Mouse (Mus musculus) midbrain, embryonic 10.5 days (tissue): ENCODE measurements around the gene Gja6. TPM values are rescaled to one million over a fixed set of nuclear protein-coding genes. Genes with fewer than 3 reads are reported as not detected.

Source experiments
- DNase-seq: peaks from one replicate; pipeline ENCODE4 v3.0.0-alpha.2; 2017; ENCODE audit warnings: low spot score
- H3K27ac ChIP-seq: fragments of 300-500 bp; sonication (generic); replicated peaks from 2 replicates; pipeline ENCODE4 v1.5.1; 2016; ENCODE audit warnings: mild to moderate bottlenecking
- H3K27me3 ChIP-seq: fragments of 300-500 bp; sonication (generic); 2 replicates; pipeline ENCODE4 v1.6.1; 2016; ENCODE audit warnings: low read depth, mild to moderate bottlenecking; ENCODE audit not compliant: poor library complexity, severe bottlenecking
- H3K36me3 ChIP-seq: fragments of 300-500 bp; sonication (generic); 2 replicates; pipeline ENCODE4 v1.6.1; 2016; ENCODE audit warnings: mild to moderate bottlenecking, moderate library complexity
- H3K4me1 ChIP-seq: fragments of 300-500 bp; sonication (generic); 2 replicates; pipeline ENCODE4 v1.6.1; 2016
- H3K4me3 ChIP-seq: fragments of 300-500 bp; sonication (generic); 2 replicates; pipeline ENCODE4 v1.5.1; 2016; ENCODE audit warnings: mild to moderate bottlenecking, moderate library complexity
- H3K9me3 ChIP-seq: fragments of 300-500 bp; sonication (generic); replicated peaks from 2 replicates; pipeline ENCODE4 v1.6.1; 2016; ENCODE audit warnings: mild to moderate bottlenecking
- WGBS: fragments of 180-500 bp; shearing (Covaris S2); methylation state at CpG from one replicate; pipeline ENCODE4 v1.1.7; 2016; 5-methylcytosine and 5-hydroxymethylcytosine counted together
- polyA plus RNA-seq: library from polyadenylated mRNA; unstranded; fragments of >200 nt; fragmentation: Nextera tagmentation; extraction: Ambion mirVana; gene quantifications from 2 replicates; pipeline ENCODE4 v1.2.1, GENCODE M21; 2016

The Gja6 gene
- 0.09 and 0.41 TPM in 2 replicates for polyA plus RNA-seq

DNA sequence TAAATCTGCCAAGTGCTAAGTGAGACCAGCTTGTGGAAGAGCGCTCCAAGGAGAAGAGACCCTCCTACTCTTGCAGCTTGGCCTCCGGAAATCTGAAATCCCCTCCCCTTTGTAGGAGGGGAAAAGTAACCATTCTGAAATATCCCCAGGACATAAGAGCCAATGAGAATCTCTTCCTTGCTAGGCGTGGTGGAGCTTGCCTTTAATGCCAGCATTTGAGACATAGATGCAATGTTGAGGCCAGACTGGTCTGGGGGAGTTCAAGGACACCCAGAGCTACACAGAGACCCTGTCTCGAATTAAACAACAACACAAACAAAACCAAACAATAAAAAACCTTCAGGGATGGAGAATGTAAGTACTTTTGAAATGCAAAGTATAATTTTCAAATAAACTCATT, at the start of gene Gja6:
Gja6 (minus strand) TSS at position 101 of the 400 bp plus-strand sequence.
- no peak within 1 kb of the TSS for H3K27ac ChIP-seq
- H3K4me3 ChIP-seq, result no peak within 1 kb of the TSS
- H3K9me3 ChIP-seq, result no peaks in the 10 kb centered on the region
- peaks cover 89% of the 10 kb centered on the region for H3K27me3 ChIP-seq
- 72% methylated on average over 4 of the region's 4 CpGs for WGBS
- no peaks in the 10 kb centered on the region for H3K4me1 ChIP-seq
- no peak for DNase-seq
- H3K36me3 ChIP-seq, result 0 out of 2 replicates have a peak, but pooled peaks cover 6% of the 10 kb centered on the region

DNA sequence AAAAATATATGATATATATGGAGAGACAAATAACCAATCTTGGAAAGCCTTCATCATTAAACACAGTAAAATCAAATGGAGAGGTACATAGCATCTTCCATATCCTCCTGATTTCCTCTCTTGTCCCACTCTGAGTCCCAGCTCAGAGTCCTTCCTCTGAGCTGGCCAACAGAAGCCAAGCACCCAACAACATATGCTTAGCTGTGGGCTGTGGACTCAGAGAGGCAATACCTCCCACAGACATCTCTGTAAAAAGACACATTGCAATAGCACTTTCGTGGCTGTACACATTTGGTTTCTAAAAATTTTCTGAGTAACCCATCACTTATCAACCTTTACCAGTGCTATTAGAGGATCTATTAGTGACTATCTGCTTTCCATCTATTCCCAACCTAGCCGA, 42.7 kb upstream of the Gja6 start:
- Histone ChIP-seq H3K36me3 (no peaks in the 10 kb centered on the region), H3K9me3 (no peaks in the 10 kb centered on the region), H3K4me3 (no peak overlapping the region), H3K4me1 (no peaks in the 10 kb centered on the region), H3K27ac (no peak overlapping the region), H3K27me3 (peaks cover 83% of the 10 kb centered on the region)
- WGBS, result 93% methylated on average over 2 of the region's 2 CpGs
- DNase-seq, result no peak

DNA sequence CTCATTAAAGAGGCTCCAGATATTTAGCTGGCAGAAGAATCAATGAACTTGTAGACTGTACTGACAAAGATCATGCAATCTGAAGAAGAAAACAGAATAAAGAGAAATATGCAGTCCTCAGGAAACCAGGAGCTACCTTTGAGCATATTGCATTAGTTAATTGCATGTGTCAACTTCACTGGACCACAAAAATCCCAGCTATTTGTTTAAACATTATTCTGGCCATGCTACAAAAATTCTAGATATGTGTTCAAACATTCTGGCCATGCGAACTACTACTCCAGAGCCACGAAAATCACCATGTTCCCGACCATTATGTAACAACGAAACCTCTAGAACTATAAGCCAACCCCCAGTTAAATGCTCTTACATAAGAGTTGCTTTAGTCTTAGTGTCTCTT, 37.9 kb upstream of the Gja6 start:
- no peak overlapping the region for H3K27ac ChIP-seq
- no peaks in the 10 kb centered on the region for H3K4me1 ChIP-seq
- WGBS, result 90% methylated on average over 4 of the region's 4 CpGs
- no peak for DNase-seq
- no peak overlapping the region for H3K4me3 ChIP-seq
- peaks cover 88% of the 10 kb centered on the region for H3K27me3 ChIP-seq
- no peaks in the 10 kb centered on the region for H3K9me3 ChIP-seq
- H3K36me3 ChIP-seq, result no peaks in the 10 kb centered on the region

DNA sequence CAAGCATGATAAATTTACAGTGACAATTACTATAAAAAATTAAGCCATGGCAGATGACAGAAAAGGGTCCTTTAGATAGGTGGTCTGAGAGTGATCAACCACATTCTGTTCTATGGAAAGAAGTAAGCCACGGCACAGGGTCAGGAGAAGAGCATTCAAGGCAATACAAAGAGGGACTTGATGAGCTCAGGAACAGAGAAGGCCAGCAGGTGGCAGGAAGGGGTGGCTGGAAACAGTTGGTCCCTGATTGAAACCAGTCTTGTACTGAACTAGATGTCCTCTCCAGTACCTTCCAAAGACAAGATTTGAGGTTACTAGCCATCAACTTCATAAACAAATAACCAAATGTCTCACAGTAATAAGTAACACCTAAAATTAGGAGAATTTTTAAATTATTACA, 28.7 kb upstream of the Gja6 start:
- Histone ChIP-seq H3K27me3 (peaks cover 88% of the 10 kb centered on the region), H3K27ac (no peak overlapping the region), H3K9me3 (no peaks in the 10 kb centered on the region; the same call in 1 of the 2 replicates), H3K4me3 (no peak overlapping the region), H3K4me1 (no peaks in the 10 kb centered on the region), H3K36me3 (peaks cover 4% of the 10 kb centered on the region; the same call in 1 of the 2 replicates)
- 60% methylated on average over 1 of the region's 1 CpGs for WGBS
- no peak for DNase-seq

DNA sequence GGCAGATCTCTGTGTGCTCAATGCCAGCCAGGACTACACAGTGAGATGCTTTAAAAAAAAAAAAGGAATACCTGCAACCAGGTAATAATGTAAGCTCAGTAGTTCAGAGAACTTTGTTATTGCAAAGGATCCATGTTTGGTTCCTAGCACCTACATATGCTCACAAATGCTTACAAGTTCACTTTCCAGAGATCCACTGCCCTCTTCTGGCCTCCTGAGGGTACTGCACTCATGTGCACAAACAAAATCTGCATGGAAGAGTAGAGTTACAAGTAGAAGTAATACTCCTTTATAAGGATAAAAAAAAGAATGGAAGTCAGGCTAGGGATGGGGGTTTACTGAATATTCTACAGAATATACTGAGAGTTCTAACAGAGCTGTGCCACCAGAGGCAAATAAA, 23.8 kb upstream of the Gja6 start:
- Histone ChIP-seq H3K27me3 (peaks cover 52% of the 10 kb centered on the region), H3K4me3 (no peak overlapping the region), H3K36me3 (peaks cover 10% of the 10 kb centered on the region), H3K9me3 (no peaks in the 10 kb centered on the region; the same call in 1 of the 2 replicates), H3K27ac (no peak overlapping the region), H3K4me1 (no peaks in the 10 kb centered on the region)
- no peak for DNase-seq

DNA sequence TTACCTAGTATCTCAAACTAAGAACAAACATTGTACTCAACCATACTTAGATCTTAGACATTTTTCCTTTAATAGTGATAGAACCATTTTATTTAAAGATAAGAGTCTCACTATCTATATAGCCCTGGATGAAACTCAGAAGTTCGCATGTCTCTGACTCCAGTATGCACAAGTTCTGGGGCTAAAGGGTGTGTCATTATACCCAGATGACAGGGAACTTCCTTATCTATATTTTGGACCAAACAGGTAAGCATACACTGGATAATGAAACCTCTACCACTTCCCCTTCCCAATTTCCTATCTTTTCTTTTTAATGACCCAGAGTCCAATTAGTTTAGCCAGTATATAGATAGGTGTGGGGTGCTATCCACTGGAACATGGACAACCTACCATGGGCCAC, 22.0 kb upstream of the Gja6 start:
- no peak for DNase-seq
- Histone ChIP-seq H3K36me3 (peaks cover 10% of the 10 kb centered on the region), H3K27me3 (peaks cover 56% of the 10 kb centered on the region), H3K4me3 (no peak overlapping the region), H3K4me1 (no peaks in the 10 kb centered on the region), H3K27ac (no peak overlapping the region), H3K9me3 (no peaks in the 10 kb centered on the region; the same call in 1 of the 2 replicates)
- WGBS, result 88% methylated on average over 1 of the region's 1 CpGs

DNA sequence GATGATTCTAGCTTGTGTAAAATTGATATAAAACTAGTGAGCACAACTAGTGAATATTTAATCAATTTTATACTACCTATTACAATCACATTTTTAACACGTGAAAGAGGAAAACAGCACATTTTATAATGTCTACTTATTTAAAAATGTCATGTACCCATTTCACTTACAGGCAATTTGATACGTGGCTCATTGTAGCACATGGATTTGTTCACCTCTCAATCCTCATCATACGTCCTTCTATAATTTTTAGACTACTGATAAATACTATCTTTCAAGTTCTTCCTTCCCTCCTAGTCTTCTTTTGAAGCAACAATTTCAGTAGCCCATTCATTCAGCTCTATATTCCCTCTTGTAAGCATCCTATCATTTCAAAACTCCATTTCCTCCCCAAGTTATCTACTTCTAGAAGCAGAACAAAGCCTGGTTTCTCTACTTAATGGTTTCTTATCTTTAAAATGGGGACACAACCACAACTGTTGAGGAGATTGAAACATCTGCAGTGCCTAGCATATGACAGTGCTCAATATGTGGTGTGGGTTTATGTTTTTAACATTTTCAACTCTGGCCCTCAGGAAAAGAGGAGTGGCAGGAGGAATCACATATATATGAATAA, 12.3 kb upstream of the Gja6 start:
- H3K9me3 ChIP-seq, result no peaks in the 10 kb centered on the region
- no peaks in the 10 kb centered on the region for H3K36me3 ChIP-seq
- H3K27me3 ChIP-seq, result peaks cover 79% of the 10 kb centered on the region
- H3K4me1 ChIP-seq, result no peaks in the 10 kb centered on the region
- 87% methylated on average over 3 of the region's 3 CpGs for WGBS
- H3K4me3 ChIP-seq, result no peak overlapping the region
- no peak overlapping the region for H3K27ac ChIP-seq
- no peak for DNase-seq

DNA sequence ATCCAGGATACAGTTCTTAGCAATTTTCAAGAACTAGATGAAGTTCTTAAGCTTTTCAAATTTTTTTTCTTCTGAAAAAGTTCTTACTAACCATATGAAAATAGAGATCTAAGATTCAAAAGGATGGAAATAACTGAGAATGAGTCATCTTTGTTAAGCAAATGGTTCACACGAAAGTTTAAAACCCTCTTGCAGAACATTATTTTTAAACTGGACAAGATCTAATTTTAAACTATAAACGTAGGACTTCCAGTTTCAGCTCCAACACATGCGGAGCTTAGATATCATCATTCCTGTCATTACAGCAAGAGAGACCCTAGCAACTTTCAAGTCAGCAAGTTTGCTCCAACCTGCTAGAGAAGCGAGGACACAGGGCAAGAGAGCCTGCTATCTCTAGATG, 375 bp downstream of the Gja6 start:
- WGBS, result 86% methylated on average over 4 of the region's 4 CpGs
- Histone ChIP-seq H3K4me1 (no peaks in the 10 kb centered on the region), H3K27me3 (peaks cover 89% of the 10 kb centered on the region)

DNA sequence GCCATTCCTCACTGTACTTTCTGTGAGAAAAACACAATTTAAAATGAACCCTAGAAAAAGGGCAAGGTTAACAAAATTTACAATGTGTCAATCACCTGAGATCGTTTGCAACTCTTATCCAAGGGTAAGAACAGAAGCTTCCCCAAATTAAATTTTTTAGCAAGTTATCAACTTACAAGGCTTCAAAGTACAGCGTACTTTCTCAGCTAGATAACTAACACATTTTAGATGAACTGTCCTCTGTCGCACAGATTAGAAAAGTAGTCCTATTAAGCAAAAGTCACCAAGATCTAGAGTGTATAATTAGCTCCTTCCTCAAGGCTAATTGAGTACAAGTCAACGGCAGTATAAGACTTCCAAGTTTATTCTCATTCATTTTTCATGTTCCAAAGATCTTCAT, 939 bp downstream of the Gja6 start:
- H3K27me3 ChIP-seq, result peaks cover 91% of the 10 kb centered on the region
- H3K9me3 ChIP-seq, result no peaks in the 10 kb centered on the region
- no peak overlapping the region for H3K27ac ChIP-seq
- H3K4me3 ChIP-seq, result no peak overlapping the region
- DNase-seq, result no peak
- 87% methylated on average over 4 of the region's 4 CpGs for WGBS
- H3K36me3 ChIP-seq, result 0 out of 2 replicates have a peak, but pooled peaks cover 6% of the 10 kb centered on the region
- H3K4me1 ChIP-seq, result no peaks in the 10 kb centered on the region

More for the DNA sequence above, 375 bp downstream of the Gja6 start:
- H3K9me3 ChIP-seq, result no peaks in the 10 kb centered on the region
- no peak overlapping the region for H3K4me3 ChIP-seq
- DNase-seq, result no peak
- no peak overlapping the region for H3K27ac ChIP-seq
- H3K36me3 ChIP-seq, result 0 out of 2 replicates have a peak, but pooled peaks cover 6% of the 10 kb centered on the region

DNA sequence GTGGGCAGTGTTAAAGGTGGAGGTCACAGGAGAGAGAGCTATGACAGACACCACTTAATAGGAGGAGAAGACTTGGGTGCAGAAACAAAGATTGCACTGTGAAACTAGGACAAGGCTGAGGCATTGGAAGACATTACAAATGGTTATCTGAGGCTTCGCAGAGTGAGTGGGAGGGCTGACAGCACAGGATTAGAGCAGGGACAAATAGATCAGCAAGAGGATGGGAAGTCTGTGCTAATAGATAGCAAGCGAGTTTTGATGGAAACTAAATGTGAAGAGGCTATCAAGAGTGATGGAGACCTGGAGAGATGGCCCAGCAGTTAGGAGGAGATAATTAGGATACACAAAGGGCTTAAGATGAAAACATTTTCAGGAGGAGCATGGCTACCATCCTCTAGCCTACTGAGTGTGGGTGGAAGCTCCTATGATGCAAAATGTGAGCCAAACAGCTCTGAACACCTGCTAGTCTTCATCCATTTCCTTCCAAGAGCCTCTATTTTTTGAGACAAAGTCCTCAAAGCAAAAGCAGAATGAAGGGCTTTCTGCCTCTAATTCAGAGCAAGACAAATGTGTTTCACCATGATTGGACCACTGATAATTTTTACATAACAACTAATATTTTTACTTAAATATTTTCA, 1.7 kb downstream of the Gja6 start:
- H3K27me3 ChIP-seq, result peaks cover 91% of the 10 kb centered on the region
- H3K9me3 ChIP-seq, result no peaks in the 10 kb centered on the region
- no peak overlapping the region for H3K4me3 ChIP-seq
- WGBS, result 73% methylated on average over 2 of the region's 2 CpGs
- no peak overlapping the region for H3K27ac ChIP-seq
- no peak for DNase-seq
- H3K36me3 ChIP-seq, result 0 out of 2 replicates have a peak, but pooled peaks cover 6% of the 10 kb centered on the region
- H3K4me1 ChIP-seq, result no peaks in the 10 kb centered on the region

DNA sequence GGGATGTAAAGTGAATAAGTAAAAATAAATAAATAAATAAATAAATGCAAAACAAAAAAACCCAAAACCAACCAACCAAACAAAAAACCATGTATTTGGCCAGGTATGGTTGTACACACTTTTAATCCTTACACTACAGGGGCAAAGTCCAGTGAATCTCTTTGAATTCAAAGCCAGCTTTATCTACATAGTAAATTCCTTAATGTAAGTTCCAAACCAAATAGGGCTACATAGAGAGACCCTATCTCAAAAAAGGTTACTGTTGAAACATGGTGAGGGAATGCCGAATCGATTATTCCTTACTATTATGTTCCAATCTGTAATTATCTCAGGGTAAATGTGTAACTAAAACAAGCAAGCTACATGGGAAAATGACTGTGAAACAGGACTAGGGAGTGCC, 5.7 kb downstream of the Gja6 start:
- Histone ChIP-seq H3K4me3 (no peak overlapping the region), H3K27me3 (peaks cover 95% of the 10 kb centered on the region), H3K4me1 (no peaks in the 10 kb centered on the region), H3K9me3 (no peaks in the 10 kb centered on the region), H3K36me3 (0 out of 2 replicates have a peak, but pooled peaks cover 6% of the 10 kb centered on the region), H3K27ac (no peak overlapping the region)
- 90% methylated on average over 2 of the region's 2 CpGs for WGBS
- no peak for DNase-seq

DNA sequence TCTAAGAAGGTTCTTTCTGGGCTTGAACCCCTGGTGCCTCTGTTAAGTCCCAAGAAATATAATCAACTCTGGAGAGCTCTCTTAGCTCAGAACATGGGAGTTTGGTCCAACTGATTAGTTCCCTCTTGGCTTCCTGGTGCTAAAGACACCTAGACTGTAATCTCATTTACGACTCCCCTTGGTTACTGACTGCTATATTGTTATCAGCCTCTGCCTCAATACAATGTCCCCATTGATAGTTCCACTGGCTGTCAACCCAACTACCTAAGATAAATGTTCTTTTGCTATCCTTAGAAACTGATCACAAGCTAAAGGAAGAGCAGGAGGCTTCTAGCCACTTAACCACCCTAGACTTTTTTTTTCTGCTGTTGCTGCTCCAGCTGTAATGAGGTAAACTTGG, 14.8 kb downstream of the Gja6 start:
- Histone ChIP-seq H3K36me3 (no peaks in the 10 kb centered on the region), H3K9me3 (no peaks in the 10 kb centered on the region), H3K4me1 (no peaks in the 10 kb centered on the region), H3K27ac (no peak overlapping the region), H3K4me3 (no peak overlapping the region), H3K27me3 (peaks cover 97% of the 10 kb centered on the region)
- no peak for DNase-seq
- 71% methylated on average over 1 of the region's 1 CpGs for WGBS

DNA sequence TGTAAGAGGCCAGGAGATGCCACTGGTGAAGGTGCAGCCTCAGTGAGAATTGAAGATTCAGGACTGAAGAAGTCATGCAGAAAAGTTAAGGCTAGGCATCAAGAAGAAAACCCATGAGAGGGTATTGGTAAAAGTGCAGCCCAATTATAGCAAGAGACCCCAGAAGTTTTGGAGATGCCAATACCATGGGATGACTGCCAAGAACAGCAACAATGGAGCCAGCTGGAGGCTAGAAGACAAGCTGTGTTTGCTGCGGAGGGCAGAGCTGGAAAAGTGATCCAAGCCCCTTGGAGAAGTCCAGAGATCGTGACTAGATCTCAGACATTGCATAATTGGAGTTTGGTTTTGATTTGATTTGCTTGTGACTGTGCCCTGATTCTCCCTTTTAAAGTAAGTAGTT, 20.6 kb downstream of the Gja6 start:
- peaks cover 97% of the 10 kb centered on the region for H3K27me3 ChIP-seq
- no peak overlapping the region for H3K4me3 ChIP-seq
- DNase-seq, result no peak
- no peaks in the 10 kb centered on the region for H3K4me1 ChIP-seq
- H3K27ac ChIP-seq, result no peak overlapping the region
- WGBS, result 96% methylated on average over 2 of the region's 2 CpGs
- H3K36me3 ChIP-seq, result no peaks in the 10 kb centered on the region
- no peaks in the 10 kb centered on the region for H3K9me3 ChIP-seq
